Mouse (Mus musculus) hindbrain, embryonic 11.5 days (tissue): ENCODE measurements around the gene Tcf25. TPM values are rescaled to one million over a fixed set of nuclear protein-coding genes. Genes with fewer than 3 reads are reported as not detected.
"Not testable (repeated sequence)": the region's sequence is repeated elsewhere in the genome, so short reads cannot be mapped to it uniquely, and the experiment has no call there.

Source experiments
- ATAC-seq: fragments of 200-750 bp; cut with Nextera tagmentation; 2 replicates; pipeline ENCODE4 v1.8.0; 2017; ENCODE audit warnings: mild to moderate bottlenecking, moderate TSS enrichment, moderate library complexity; ENCODE audit not compliant: low FRiP score
- DNase-seq: peaks from one replicate; pipeline ENCODE4 v3.0.0-alpha.2; 2015; ENCODE audit warnings: low spot score
- H3K27ac ChIP-seq: fragments of 300-500 bp; sonication (generic); 2 replicates; pipeline ENCODE4 v1.5.1; 2014; ENCODE audit warnings: mild to moderate bottlenecking, low read depth, low read length
- H3K27me3 ChIP-seq: fragments of 300-500 bp; sonication (generic); 2 replicates; pipeline ENCODE4 v1.6.1; 2014; ENCODE audit warnings: mild to moderate bottlenecking, low read length, moderate library complexity, mixed read lengths; ENCODE audit not compliant: control insufficient read depth, insufficient read depth
- H3K36me3 ChIP-seq: fragments of 300-500 bp; sonication (generic); 2 replicates; pipeline ENCODE4 v1.6.1; 2014; ENCODE audit warnings: mild to moderate bottlenecking, low read length, moderate library complexity, mixed read lengths; ENCODE audit not compliant: control insufficient read depth, insufficient read depth
- H3K4me1 ChIP-seq: fragments of 300-500 bp; sonication (generic); replicated peaks from 2 replicates; pipeline ENCODE4 v1.6.1; 2014; ENCODE audit warnings: low read length, mixed read lengths; ENCODE audit not compliant: control insufficient read depth, insufficient read depth
- H3K4me2 ChIP-seq: fragments of 300-500 bp; sonication (generic); replicated peaks from 2 replicates; pipeline ENCODE4 v1.6.1; 2014; ENCODE audit warnings: mild to moderate bottlenecking, low read depth, low read length
- H3K4me3 ChIP-seq: fragments of 300-500 bp; sonication (generic); 2 replicates; pipeline ENCODE4 v1.5.1; 2014; ENCODE audit warnings: low read depth, low read length
- H3K9ac ChIP-seq: fragments of 300-500 bp; sonication (generic); 2 replicates; pipeline ENCODE4 v1.6.1; 2014; ENCODE audit warnings: low read depth, low read length
- H3K9me3 ChIP-seq: fragments of 300-500 bp; sonication (generic); 2 replicates; pipeline ENCODE4 v1.6.1; 2016; ENCODE audit warnings: low read length; ENCODE audit not compliant: control insufficient read depth
- WGBS: fragments of 180-500 bp; shearing (Covaris S2); extraction: QIAGEN DNeasy Blood & Tissue Kit; methylation state at CpG from one replicate; pipeline ENCODE4 v1.1.7; 2014; 5-methylcytosine and 5-hydroxymethylcytosine counted together
- polyA plus RNA-seq: library from polyadenylated mRNA; unstranded; fragments of >200 nt; fragmentation: Nextera tagmentation; extraction: Ambion mirVana; gene quantifications from 2 replicates; pipeline ENCODE4 v1.2.1, GENCODE M21; 2014

Tcf25 gene
- polyA plus RNA-seq, 1 experiment from 2014 or later, result 179 TPM

DNA sequence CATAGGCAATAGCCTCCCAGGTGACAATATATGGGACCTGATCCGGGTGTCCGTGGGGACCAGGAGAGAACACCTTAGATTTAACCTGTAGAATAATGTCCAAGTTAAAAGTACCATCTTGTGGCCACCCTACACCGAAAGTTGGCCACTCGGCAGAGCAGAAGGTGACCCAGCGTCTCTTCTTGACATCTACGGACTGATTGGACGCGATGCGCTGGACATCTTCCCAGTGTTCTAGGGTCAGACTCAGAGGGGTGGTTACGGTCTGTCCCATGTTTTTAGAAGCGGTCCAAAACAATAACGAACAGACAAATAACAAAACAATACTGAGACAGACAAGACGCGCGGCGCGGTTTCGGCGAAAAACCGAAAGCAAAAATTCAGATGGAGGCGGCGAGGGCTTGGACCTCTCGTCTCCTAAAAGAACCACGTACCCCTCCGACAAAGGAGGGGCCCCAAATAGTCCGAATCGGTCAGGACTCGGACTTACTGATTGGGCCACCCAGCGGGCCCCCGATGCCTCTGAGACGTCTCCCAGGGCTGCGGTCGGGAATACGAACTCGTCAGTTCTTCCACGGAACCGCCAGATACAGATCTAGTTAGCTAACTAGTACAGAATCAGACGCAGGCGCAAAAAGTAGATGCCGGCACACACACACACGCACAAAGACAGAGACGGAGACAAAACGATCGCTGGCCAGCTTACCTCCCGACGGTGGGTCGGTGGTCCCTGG, 59.9 kb downstream of the Tcf25 start:
- H3K9me3 ChIP-seq, result peaks cover 13% of the 10 kb centered on the region
- not testable (repeated sequence) for H3K4me1 ChIP-seq, H3K27me3 ChIP-seq, ATAC-seq, H3K27ac ChIP-seq, H3K36me3 ChIP-seq, H3K9ac ChIP-seq, DNase-seq, H3K4me2 ChIP-seq, H3K4me3 ChIP-seq
- 96% methylated on average over 41 of the region's 47 CpGs for WGBS

DNA sequence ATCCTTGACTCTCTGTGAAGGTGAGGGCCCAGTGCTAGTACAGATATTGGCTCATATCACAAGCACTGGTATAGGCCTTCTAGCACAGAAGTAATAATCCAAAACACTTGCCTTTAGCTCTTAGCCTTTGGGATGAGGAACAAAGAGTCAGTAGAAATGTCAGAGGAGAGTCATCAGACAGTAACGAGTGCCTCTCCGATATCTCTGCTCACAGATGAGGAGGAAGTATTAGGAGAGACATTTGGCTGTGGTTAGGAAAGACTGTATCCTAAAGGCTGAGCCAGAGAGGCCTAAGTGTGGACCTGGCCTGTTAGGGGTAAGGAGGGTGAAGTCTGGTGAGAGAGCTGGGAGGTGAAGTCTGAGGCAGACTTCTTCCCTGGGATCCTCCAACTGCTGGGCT, 68.2 kb downstream of the Tcf25 start:
- H3K27me3 ChIP-seq, result no peaks in the 10 kb centered on the region
- no peaks in the 10 kb centered on the region for H3K9me3 ChIP-seq
- H3K4me3 ChIP-seq, result no peak overlapping the region
- no peak overlapping the region for H3K4me2 ChIP-seq
- no peak overlapping the region for H3K27ac ChIP-seq
- no peak overlapping the region for H3K9ac ChIP-seq
- no peak for ATAC-seq
- WGBS, result 89% methylated on average over 2 of the region's 2 CpGs
- H3K4me1 ChIP-seq, result no peaks in the 10 kb centered on the region; the same call in 1 of the 2 replicates
- no peaks in the 10 kb centered on the region for H3K36me3 ChIP-seq
- DNase-seq, result no peak

DNA sequence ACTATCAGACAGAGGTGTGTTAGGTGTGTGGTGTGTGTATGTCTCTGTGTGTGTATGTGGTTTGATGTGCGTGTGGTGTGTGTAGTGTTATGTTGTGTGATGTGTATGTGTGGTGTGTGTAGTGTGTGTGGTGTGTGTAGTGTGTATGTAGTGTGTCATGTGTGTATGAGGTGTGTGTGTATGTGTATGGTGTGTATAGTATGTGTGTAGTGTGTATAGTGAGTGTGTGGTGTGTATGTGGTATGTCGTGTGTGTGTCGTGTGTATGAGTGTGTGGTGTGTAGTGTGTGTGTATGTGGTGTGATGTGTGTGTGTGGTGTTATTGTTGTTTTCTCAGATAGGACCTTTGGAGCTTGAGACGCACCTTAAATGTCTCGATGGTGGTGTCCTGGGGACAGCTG, 68.8 kb downstream of the Tcf25 start:
- Histone ChIP-seq H3K4me1 (no peaks in the 10 kb centered on the region; the same call in 1 of the 2 replicates), H3K4me3 (no peak overlapping the region), H3K4me2 (no peak overlapping the region), H3K9ac (peak overlapping the region; percentile 70), H3K9me3 (no peaks in the 10 kb centered on the region), H3K27ac (no peak overlapping the region), H3K36me3 (no peaks in the 10 kb centered on the region), H3K27me3 (no peaks in the 10 kb centered on the region)
- WGBS, result 80% methylated on average over 5 of the region's 5 CpGs
- ATAC-seq (peak; percentile 47), DNase-seq (no peak)

DNA sequence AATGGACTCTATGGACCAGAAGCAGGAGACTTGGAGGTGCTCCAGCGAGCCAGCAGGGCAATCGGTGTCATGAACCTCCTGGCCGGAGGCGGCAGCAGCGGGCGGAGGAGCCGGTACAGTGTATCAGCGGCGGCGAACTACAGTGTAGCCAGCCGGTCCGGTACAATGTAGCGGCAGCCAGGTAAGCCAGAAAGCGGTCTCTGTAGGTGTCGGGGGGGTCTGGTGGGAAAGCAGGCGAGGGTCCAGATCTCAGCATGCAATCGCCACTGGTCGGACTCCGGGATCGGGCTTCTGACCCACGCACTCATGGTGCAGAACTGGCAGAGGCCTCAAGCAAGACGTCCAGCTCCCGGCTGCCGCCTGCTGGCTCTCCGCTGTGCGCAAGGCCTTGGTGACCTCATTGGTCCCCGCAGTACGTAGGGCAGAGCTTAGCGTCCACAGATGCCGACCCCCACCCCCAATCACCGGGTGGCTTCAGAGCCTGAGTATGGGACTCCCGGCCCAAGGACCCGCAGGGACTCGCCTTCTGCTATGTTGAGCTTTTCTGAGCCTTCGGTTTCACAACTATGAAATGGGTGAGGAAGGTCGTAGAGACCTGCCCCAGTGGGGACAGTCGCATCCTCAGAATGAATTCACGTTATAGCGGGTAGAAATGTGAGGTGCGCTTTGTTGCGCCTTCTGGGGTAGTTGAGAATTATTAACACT, 69.5 kb downstream of the Tcf25 start:
- Histone ChIP-seq H3K36me3 (no peaks in the 10 kb centered on the region), H3K27me3 (no peaks in the 10 kb centered on the region), H3K9ac (peak overlapping the region; percentile 70), H3K4me3 (peak overlapping the region; percentile 50), H3K4me2 (peak overlapping the region; percentile 56), H3K27ac (peak overlapping the region; percentile 42), H3K9me3 (no peaks in the 10 kb centered on the region), H3K4me1 (no peaks in the 10 kb centered on the region; the same call in 1 of the 2 replicates)
- WGBS, result 2% methylated on average over 41 of the region's 41 CpGs
- peak; percentile 93 for DNase-seq
- ATAC-seq, result peak; percentile 96

DNA sequence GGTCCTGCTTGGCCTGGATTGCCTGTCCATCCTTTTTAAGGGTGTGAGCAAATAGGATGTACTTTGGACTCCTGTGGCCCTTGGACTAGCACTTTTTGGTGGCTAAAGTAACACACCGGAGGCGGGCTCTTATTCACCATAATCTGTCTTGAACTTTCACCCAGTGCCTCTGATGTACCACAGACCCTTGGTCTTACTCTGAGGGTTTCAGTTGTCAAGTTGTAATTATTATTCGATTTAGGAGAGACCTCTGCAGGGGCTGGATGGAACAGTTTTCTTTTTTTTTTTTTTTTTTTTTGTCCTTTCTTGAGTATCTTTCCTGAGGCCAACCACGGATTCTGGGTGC, 70.0 kb downstream of the Tcf25 start:
- peak overlapping the region; percentile 42; the same call in 1 of the 2 replicates for H3K27ac ChIP-seq
- ATAC-seq (peak; percentile 4; the same call in 1 of the 2 replicates), DNase-seq (no peak)
- H3K36me3 ChIP-seq, result no peaks in the 10 kb centered on the region
- peak overlapping the region; percentile 70 for H3K9ac ChIP-seq
- peak overlapping the region; percentile 50 for H3K4me3 ChIP-seq
- H3K4me2 ChIP-seq, result peak overlapping the region; percentile 56
- 51% methylated on average over 4 of the region's 4 CpGs for WGBS
- no peaks in the 10 kb centered on the region for H3K27me3 ChIP-seq
- H3K9me3 ChIP-seq, result no peaks in the 10 kb centered on the region
- H3K4me1 ChIP-seq, result no peaks in the 10 kb centered on the region; the same call in 1 of the 2 replicates

DNA sequence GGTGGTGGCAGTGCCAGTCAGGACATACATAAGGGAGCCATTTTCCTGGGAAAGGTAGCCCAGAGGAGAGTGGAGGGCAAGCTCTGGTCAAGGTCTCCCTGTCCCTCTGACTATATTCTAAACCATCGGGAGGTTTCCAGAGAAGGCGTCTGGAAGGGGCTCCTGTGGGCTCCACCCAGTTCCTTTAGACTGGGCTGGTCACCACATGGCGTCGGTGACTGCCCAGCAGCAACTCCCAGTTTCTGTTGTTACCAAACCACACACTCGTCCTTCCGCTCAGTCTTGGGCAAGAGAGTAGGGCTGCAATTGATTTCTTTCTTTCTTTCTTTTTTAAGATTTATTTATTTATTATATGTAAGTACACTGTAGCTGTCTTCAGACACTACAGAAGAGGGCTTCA, 70.6 kb downstream of the Tcf25 start:
- H3K36me3 ChIP-seq, result no peaks in the 10 kb centered on the region
- no peaks in the 10 kb centered on the region for H3K9me3 ChIP-seq
- no peak overlapping the region for H3K4me2 ChIP-seq
- H3K27ac ChIP-seq, result no peak overlapping the region
- H3K9ac ChIP-seq, result no peak overlapping the region
- no peak for ATAC-seq
- WGBS, result 90% methylated on average over 6 of the region's 6 CpGs
- no peaks in the 10 kb centered on the region; the same call in 1 of the 2 replicates for H3K4me1 ChIP-seq
- H3K27me3 ChIP-seq, result no peaks in the 10 kb centered on the region
- no peak for DNase-seq
- no peak overlapping the region for H3K4me3 ChIP-seq

DNA sequence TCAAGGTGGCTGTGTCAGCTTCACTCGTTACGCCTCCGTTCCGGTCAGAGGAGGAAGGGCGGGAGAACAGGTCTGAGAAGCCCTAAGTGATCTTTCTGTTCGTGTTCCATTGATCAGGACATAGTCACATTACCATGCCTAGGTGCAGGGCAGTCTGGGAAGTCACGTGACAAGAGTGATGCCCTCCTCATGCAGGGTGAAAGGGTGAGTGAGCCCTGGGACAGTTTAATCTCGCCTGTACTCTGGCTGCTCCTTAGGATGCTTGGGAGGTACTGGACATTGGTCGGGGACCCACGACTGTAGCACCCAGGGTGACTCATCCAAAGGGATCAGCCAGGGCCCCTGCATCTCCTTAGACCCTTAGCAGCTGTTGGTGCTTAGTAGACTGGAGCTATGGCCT, 72.4 kb downstream of the Tcf25 start:
- H3K36me3 ChIP-seq, result no peaks in the 10 kb centered on the region

DNA sequence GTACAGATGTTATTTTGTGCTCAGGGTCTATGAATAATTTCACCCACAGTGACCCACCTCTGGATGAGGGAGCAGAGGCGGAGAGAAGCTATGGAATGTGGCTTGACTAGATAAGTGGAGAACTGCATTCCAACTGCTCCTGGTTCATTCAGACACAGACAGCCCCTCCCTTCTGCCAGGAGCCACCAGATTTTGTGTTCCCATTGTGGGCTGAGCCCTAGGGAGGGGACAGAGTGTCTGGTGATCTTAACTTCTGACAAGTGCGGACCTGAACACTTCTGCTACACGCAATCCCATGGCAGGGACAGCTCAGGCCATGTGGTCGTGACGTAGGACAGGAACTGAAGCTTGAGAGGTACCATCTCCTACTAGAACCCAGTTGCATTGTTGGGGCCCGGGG, 73.2 kb downstream of the Tcf25 start:
- Histone ChIP-seq H3K4me3 (no peak overlapping the region), H3K4me1 (no peaks in the 10 kb centered on the region; the same call in 1 of the 2 replicates), H3K9me3 (no peaks in the 10 kb centered on the region), H3K27ac (no peak overlapping the region), H3K36me3 (no peaks in the 10 kb centered on the region), H3K27me3 (no peaks in the 10 kb centered on the region), H3K4me2 (no peak overlapping the region), H3K9ac (no peak overlapping the region)
- ATAC-seq (no peak), DNase-seq (no peak)
- 85% methylated on average over 6 of the region's 6 CpGs for WGBS

More for the DNA sequence above, 72.4 kb downstream of the Tcf25 start:
- Histone ChIP-seq H3K9ac (no peak overlapping the region), H3K27me3 (no peaks in the 10 kb centered on the region), H3K4me2 (no peak overlapping the region), H3K27ac (no peak overlapping the region), H3K4me3 (no peak overlapping the region), H3K4me1 (no peaks in the 10 kb centered on the region; the same call in 1 of the 2 replicates), H3K9me3 (no peaks in the 10 kb centered on the region)
- WGBS, result 86% methylated on average over 10 of the region's 10 CpGs
- DNase-seq, result no peak
- ATAC-seq, result no peak

DNA sequence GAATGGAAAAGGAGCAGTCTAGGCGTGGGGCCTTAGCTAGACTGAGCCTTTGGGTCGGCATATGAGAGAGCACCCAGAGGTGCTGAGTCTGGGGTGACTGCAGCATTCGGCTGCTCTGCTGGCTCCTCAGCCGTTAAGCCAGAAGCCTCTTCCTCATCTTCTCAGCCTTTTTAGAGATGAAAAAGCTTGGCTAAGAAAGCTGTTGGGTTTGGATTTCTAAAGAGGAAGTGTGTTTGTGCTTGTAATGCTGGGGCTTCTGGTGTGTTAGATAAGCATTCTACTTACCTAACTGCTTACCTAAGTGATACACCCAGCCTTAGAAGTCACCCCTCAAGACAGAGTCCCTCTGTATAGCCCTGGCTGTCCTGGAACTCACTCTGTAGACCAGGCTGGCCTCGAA, 77.2 kb downstream of the Tcf25 start:
- Histone ChIP-seq H3K4me3 (no peak overlapping the region), H3K4me2 (no peak overlapping the region), H3K36me3 (peaks cover 2% of the 10 kb centered on the region; the same call in 1 of the 2 replicates), H3K4me1 (no peaks in the 10 kb centered on the region), H3K27ac (no peak overlapping the region), H3K9me3 (no peaks in the 10 kb centered on the region), H3K9ac (no peak overlapping the region), H3K27me3 (no peaks in the 10 kb centered on the region)
- no peak for ATAC-seq
- 89% methylated on average over 5 of the region's 5 CpGs for WGBS
- no peak for DNase-seq
